Mouse (Mus musculus): ENCODE measurements around the gene Gm3383.
"Not testable (repeated sequence)": the region's sequence is repeated elsewhere in the genome, so short reads cannot be mapped to it uniquely, and the experiment has no call there.

The Gm3383 gene

GRCm38 (mm10) chr14:5807882-5808281, at the start of gene Gm3383:
Gene Gm3383, minus strand, starts transcription at chr14:5807982.
- not testable (repeated sequence) for DNase-seq (ENCODE audit: low spot score in 2 of 2)

DNA sequence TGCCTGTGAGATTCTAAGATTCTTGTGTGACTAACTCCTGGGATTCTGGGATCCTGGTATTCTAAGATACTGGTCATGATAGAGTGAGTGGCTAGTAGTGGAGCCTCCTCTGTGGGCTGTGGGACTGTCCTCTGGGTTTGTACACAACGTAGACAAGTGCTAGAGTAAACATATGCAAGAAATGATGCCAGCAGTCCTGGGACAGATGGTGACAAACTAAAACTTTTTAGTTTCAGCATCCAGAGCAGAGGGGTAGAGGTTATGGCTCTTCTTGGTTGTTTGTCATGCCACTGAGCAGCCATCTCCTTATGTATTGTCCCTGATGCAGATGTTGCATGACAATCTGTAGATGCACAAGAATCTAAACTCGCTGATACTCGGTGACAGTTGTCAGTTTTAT, 48.1 kb upstream of the Gm3383 start:
- not testable (repeated sequence) for DNase-seq (ENCODE audit: low spot score in 2 of 2)

DNA sequence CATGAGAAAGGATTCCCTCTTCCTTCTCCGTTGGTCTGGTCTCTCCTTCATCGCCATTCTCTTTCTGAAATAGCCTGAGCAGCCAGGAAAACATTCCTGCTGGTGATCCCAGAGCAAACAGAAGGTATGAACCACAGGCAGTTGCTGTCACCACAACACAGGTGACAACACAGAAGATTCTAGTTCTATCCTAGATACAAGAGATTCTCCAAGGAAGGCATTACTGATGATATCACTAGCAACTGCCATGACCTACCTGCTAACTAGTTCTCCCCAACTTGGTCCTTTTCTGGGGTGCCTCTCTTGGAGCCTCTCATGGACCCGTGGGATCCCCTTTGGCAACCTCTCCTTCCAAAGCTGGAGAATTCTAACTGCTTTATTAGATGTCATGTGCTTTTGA, 22.4 kb upstream of the Gm3383 start, which contains the start of gene Gm3424:
Gm3424 (minus strand) TSS at position 101 of the 400 bp plus-strand sequence.
- DNase-seq (ENCODE audit: low spot score in 2 of 2), result not testable (repeated sequence)

- not testable (repeated sequence) for DNase-seq (ENCODE audit: low spot score in 2 of 2)
These were observed 5.0 kb upstream of the Gm3383 start for GRCm38 (mm10) chr14:5812699-5813356.

GRCm38 (mm10) chr14:5741477-5741876, 66.3 kb downstream of the Gm3383 start, which contains the start of gene Gm3373:
Gene Gm3373, minus strand, starts transcription at chr14:5741577.
- DNase-seq (ENCODE audit: low spot score in 2 of 2), result not testable (repeated sequence)

DNA sequence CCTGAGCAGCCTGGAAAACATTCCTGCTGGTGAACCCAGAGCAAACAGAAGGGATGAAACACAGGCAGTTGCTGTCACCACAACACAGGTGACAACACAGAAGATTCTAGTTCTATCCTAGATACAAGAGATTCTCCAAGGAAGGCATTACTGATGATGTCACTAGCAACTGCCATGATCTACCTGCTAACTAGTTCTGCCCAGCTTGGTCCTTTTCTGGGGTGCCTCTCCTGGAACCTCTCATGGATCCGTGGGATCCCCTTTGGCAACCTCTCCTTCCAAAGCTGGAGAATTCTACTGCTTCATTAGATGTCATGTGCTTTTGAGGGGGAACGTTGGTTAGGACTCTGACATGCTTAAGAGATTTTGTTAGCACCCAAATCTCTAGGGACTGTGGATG, 120.4 kb downstream of the Gm3383 start, which contains the start of gene Gm9603:
Gm9603 (minus strand) TSS at position 101 of the 400 bp plus-strand sequence.
- not testable (repeated sequence) for DNase-seq (ENCODE audit: low spot score in 2 of 2)

DNA sequence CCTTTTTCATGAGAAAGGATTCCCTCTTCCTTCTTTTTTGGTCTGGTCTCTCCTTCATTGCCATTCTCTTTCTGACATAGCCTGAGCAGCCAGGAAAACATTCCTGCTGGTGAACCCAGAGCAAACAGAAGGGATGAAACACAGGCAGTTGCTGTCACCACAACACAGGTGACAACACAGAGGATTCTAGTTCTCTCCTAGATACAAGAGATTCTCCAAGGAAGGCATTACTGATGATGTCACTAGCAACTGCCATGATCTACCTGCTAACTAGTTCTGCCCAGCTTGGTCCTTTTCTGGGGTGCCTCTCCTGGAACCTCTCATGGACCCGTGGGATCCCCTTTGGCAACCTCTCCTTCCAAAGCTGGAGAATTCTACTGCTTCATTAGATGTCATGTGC, 174.9 kb downstream of the Gm3383 start, which contains the start of gene Gm8265:
Gm8265 (minus strand) TSS at position 101 of the 400 bp plus-strand sequence.
- DNase-seq (ENCODE audit: low spot score in 2 of 2), result not testable (repeated sequence)

Data from cerebellum, postnatal 4 days (tissue).